Mouse (Mus musculus): Measurements from ENCODE around the gene Gm26938.

GRCm38 (mm10) chr5:139801880-139802279 is 24.3 kb downstream of the Gm26938 start:
- TF ChIP-seq CTCF (IDR thresholded peaks at IDR 0.05; ENCODE audit: low read depth, low read length) (no peak), EP300 (IDR thresholded peaks at IDR 0.05; ENCODE audit: insufficient read depth, low read depth, low read length) (no peak), POLR2A (IDR thresholded peaks at IDR 0.05; ENCODE audit: insufficient read depth, low read length) (no peak)
